Mouse (Mus musculus) lung, adult 2 months (tissue): ENCODE measurements around the gene Srgap1. TPM values are rescaled to one million over a fixed set of nuclear protein-coding genes. Genes with fewer than 3 reads are reported as not detected.

Source experiments
- DNase-seq: peaks from one replicate; pipeline ENCODE4 v3.0.0; 2022
- H3K4me1 ChIP-seq: fragments of 200-500 bp; 2 replicates; pipeline ENCODE4 v1.6.1; 2011; ENCODE audit warnings: low read length; ENCODE audit not compliant: control insufficient read depth, insufficient read depth
- H3K4me3 ChIP-seq: fragments of 200-500 bp; replicated peaks from 2 replicates; pipeline ENCODE3; 2011; ENCODE audit warnings: low read depth, mild to moderate bottlenecking, control low read depth, low read length; ENCODE audit errors: extremely low read depth
- CTCF ChIP-seq: fragments of 200-500 bp; IDR thresholded peaks from 2 replicates; pipeline ENCODE4 v1.5.1; 2011; ENCODE audit warnings: mild to moderate bottlenecking, low read length, control low read depth; ENCODE audit not compliant: insufficient read depth
- POLR2A ChIP-seq: fragments of 200-500 bp; IDR thresholded peaks from 2 replicates; pipeline ENCODE4 v1.6.1; 2011; ENCODE audit warnings: low read depth, mild to moderate bottlenecking, control low read depth, low read length, borderline replicate concordance; ENCODE audit errors: extremely low read depth
- WGBS: fragments of 180-500 bp; shearing (Covaris S2); methylation state at CpG from one replicate; pipeline ENCODE4 v1.1.7; 2018; 5-methylcytosine and 5-hydroxymethylcytosine counted together
- polyA plus RNA-seq: library from polyadenylated mRNA; depleted of rRNA; stranded (reverse); fragments of >200 nt; gene quantifications from 2 replicates; pipeline ENCODE4 v1.2.3, GENCODE M21; 2012

Gene Srgap1
- polyA plus RNA-seq, 1 experiment = 6.8 TPM

DNA sequence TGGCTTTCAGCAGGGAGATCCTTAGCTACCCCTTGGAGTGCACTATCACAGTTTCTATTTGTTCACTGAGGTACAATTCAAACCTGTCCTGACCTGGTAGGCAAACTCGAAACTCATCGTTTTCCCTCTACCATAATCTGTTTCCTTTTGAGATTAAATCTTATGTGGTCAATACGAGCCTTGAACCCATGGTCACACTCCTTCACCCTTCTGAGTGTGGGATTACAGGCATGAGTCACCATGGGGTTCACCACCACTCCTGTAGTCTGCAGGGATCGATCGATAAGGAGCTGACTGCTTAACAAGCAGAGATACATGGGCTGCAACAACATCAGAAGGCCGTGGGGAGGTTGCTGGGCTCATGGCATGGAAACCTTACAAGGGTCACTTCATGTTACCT is 146.3 kb downstream of the Srgap1 start:
- no peak overlapping the region for H3K4me3 ChIP-seq
- H3K4me1 ChIP-seq = peaks cover 4% of the 10 kb centered on the region; the same call in 1 of the 2 replicates
- DNase-seq = no peak
- no peak for TF ChIP-seq POLR2A
- TF ChIP-seq CTCF = no peak
- 75% methylated on average over 6 of the region's 6 CpGs for WGBS

DNA sequence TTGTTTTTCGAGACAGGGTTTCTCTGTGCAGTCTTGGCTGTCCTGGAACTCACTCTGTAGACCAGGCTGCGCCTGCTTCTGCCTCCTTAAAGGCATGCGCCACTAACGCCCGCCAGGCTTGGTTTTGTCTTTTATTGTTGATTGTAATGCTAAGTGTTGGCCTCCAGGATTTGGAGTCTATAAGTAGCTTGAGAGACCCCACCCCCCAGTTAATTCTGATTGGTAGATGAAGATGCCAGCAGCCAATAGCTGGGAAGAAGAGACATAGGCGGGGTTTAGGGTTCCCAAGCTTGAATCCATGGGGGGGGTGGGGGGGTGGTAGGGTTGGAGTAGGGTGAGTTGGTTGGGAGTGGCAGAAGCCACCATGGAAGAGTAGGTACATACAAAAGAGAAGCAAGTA is 147.4 kb downstream of the Srgap1 start:
- TF ChIP-seq CTCF (no peak), POLR2A (no peak)
- Histone ChIP-seq H3K4me1 (peaks cover 4% of the 10 kb centered on the region; the same call in 1 of the 2 replicates), H3K4me3 (no peak overlapping the region)
- 96% methylated on average over 6 of the region's 6 CpGs for WGBS
- DNase-seq = no peak

DNA sequence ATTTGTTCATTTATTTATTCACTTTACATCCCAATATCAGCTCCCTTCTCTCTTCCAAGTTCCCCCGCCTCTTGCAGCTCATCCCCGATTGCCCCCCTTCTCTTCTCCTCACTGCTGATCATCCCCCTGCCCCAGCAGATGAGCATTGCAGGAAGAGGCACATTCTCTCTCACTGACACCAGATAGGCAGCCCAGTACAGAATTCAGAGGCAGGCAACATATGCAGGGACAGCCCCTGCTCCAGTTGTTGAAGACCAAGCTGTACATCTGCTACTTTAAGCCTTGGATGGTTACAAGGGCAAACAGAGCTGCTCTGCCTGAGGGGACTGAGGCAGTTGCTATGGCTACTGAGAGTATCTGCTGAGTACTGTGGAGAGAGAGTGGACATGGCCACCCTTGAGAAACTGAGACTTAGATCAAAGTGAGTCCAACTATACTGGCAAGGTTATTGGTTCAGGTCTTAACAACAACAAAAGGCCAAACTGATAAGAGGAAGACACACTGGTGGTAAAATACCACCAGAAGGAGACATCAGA is 149.2 kb downstream of the Srgap1 start:
- 100% methylated on average over 2 of the region's 2 CpGs for WGBS
- no peak overlapping the region for H3K4me3 ChIP-seq
- TF ChIP-seq POLR2A (no peak), CTCF (no peak)
- no peaks in the 10 kb centered on the region for H3K4me1 ChIP-seq
- no peak for DNase-seq

- Histone ChIP-seq H3K4me3 (no peak overlapping the region), H3K4me1 (0 out of 2 replicates have a peak, but pooled peaks cover 2% of the 10 kb centered on the region)
- WGBS = 55% methylated on average over 13 of the region's 13 CpGs
- no peak for DNase-seq
- TF ChIP-seq CTCF (no peak), POLR2A (no peak)
These were observed 155.6 kb downstream of the Srgap1 start for GRCm38 (mm10) chr10:121891390-121892067.

DNA sequence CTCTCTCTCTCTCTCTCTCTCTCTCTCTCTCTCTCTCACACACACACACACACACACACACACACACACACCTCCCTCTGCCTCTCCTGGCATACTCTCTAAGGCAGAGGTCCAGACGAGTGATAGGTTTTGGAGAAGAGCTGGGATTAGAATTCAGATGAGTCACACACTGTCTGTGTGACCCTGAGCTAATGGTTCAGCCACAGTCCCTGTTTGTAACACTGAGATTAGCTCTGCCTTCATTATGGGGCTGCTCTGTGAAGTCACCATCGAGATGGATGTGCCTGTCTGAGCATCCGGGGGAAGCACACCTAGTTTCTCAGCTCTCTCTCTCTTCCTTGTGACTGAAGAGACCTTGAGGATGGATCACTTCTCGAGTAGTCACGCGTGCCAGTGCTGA is 157.1 kb downstream of the Srgap1 start:
- Histone ChIP-seq H3K4me3 (no peak overlapping the region), H3K4me1 (0 out of 2 replicates have a peak, but pooled peaks cover 2% of the 10 kb centered on the region)
- TF ChIP-seq POLR2A (no peak), CTCF (no peak)
- no peak for DNase-seq
- WGBS = 70% methylated on average over 6 of the region's 6 CpGs

- WGBS = 15% methylated on average over 6 of the region's 6 CpGs
- no peak for DNase-seq
- TF ChIP-seq CTCF = no peak
- Histone ChIP-seq H3K4me1 (0 out of 2 replicates have a peak, but pooled peaks cover 2% of the 10 kb centered on the region), H3K4me3 (no peak overlapping the region)
These were observed 160.3 kb downstream of the Srgap1 start for GRCm38 (mm10) chr10:121886805-121887204.

- DNase-seq = no peak
- Histone ChIP-seq H3K4me1 (no peaks in the 10 kb centered on the region), H3K4me3 (no peak overlapping the region)
- TF ChIP-seq CTCF (no peak), POLR2A (no peak)
- 59% methylated on average over 9 of the region's 9 CpGs for WGBS
These were observed 161.4 kb downstream of the Srgap1 start for GRCm38 (mm10) chr10:121885512-121886218.

DNA sequence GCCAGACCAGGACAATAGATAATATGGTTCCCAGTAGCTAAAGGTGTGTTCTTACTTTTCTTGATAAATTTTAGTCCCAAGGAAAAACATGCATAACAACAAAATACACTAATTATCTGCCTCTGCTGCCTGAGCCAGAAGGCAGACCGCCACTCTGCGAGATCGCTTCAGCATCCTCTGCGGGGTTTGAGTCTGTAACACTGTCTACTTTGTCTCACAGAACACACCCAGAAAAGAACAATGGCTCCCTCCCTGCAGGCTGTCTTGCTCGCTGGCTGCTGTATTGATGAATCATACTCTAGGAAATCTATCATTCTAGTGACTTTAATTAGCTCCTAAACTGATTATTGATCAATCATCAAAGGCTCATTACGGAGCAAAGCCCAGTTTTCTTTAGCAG is 164.7 kb downstream of the Srgap1 start:
- TF ChIP-seq CTCF (no peak), POLR2A (no peak)
- WGBS = 55% methylated on average over 6 of the region's 6 CpGs
- H3K4me3 ChIP-seq = no peak overlapping the region
- H3K4me1 ChIP-seq = no peaks in the 10 kb centered on the region
- DNase-seq = no peak

DNA sequence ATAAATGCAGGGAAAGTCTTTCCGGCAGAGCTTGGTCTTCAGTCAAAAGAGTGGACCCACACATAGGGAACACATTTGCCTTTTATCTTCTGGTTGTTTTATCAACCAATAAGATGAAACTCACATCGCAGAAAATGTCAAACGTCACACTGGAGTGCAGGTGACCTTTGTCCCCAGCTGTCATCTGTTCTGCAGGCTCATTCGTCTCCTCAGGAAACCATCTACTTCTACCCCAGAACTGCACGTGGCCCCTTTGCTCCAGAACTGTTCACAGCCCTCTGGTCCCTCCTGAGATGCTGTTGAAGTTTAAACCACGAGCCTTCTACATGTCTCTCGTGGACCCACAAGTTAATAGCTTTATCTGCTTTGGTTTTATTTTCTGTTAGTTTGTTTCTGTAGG is 168.3 kb downstream of the Srgap1 start:
- WGBS = 41% methylated on average over 7 of the region's 7 CpGs
- Histone ChIP-seq H3K4me1 (no peaks in the 10 kb centered on the region), H3K4me3 (no peak overlapping the region)
- TF ChIP-seq CTCF = no peak
- no peak for TF ChIP-seq POLR2A
- no peak for DNase-seq

DNA sequence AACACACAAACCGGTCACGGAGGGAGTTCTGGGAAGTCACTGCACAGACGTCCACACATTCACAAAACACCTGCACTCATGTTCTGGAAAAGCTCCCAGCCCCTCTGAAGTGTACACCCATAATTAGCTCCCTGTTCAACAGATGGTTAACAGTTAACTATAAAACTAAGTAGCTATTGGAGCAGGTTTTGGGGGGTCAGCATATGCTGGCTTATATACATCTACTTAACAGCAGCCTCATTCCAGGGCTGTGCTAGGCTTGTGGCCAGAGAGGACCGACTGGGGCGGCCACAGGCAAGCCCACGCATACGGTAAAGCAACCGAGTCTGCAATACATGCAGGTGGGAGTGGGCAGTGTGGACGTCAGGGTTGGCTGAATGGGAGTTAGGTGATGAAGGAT is 169.2 kb downstream of the Srgap1 start:
- TF ChIP-seq CTCF (no peak), POLR2A (no peak)
- 81% methylated on average over 9 of the region's 9 CpGs for WGBS
- DNase-seq = no peak
- no peaks in the 10 kb centered on the region for H3K4me1 ChIP-seq
- no peak overlapping the region for H3K4me3 ChIP-seq

- WGBS = 47% methylated on average over 4 of the region's 4 CpGs
- no peak for DNase-seq
- no peak overlapping the region for H3K4me3 ChIP-seq
- TF ChIP-seq CTCF (no peak), POLR2A (no peak)
- H3K4me1 ChIP-seq = no peaks in the 10 kb centered on the region
These were observed 174.0 kb downstream of the Srgap1 start for GRCm38 (mm10) chr10:121873063-121873489.
